Mouse (Mus musculus): ENCODE measurements around the gene Ube2q1.

Ube2q1 gene

GRCm38 (mm10) chr3:89772968-89773709 lies at the start of gene Ube2q1:
Gene Ube2q1, plus strand, starts transcription at chr3:89773616.
- peak; percentile 97 to 98 for DNase-seq (ENCODE audit: low spot score in 2 of 2)

GRCm38 (mm10) chr3:89727028-89727427 lies 46.4 kb upstream of the Ube2q1 start:
- peak in 1 of 2 experiments; percentile 28 for DNase-seq (ENCODE audit: low spot score in 2 of 2)

- no peak for DNase-seq (ENCODE audit: low spot score in 2 of 2)
These were observed 44.6 kb upstream of the Ube2q1 start for GRCm38 (mm10) chr3:89728848-89729247.

- peak; percentile 52 to 55 for DNase-seq (ENCODE audit: low spot score in 2 of 2)
These were observed 42.8 kb upstream of the Ube2q1 start for GRCm38 (mm10) chr3:89730350-89731331.

- no peak for DNase-seq (ENCODE audit: low spot score in 2 of 2)
These were observed 41.3 kb upstream of the Ube2q1 start for GRCm38 (mm10) chr3:89732091-89732490.

- no peak for DNase-seq (ENCODE audit: low spot score in 2 of 2)
These were observed 34.9 kb upstream of the Ube2q1 start for GRCm38 (mm10) chr3:89738509-89738908.

GRCm38 (mm10) chr3:89752307-89752706 lies 21.1 kb upstream of the Ube2q1 start:
- no peak for DNase-seq (ENCODE audit: low spot score in 2 of 2)

- DNase-seq (ENCODE audit: low spot score in 2 of 2) = no peak
These were observed 18.1 kb upstream of the Ube2q1 start for GRCm38 (mm10) chr3:89755283-89755682.

- no peak for DNase-seq (ENCODE audit: low spot score in 2 of 2)
These were observed 15.6 kb upstream of the Ube2q1 start for GRCm38 (mm10) chr3:89757851-89758250.

GRCm38 (mm10) chr3:89759786-89760185 lies 13.6 kb upstream of the Ube2q1 start:
- DNase-seq (ENCODE audit: low spot score in 2 of 2) = no peak

GRCm38 (mm10) chr3:89764119-89764724 lies 9.2 kb upstream of the Ube2q1 start, which contains the start of gene Chrnb2:
Gene Chrnb2, minus strand, starts transcription at chr3:89764632.
- DNase-seq (ENCODE audit: low spot score in 2 of 2) = peak; percentile 57 to 68

GRCm38 (mm10) chr3:89769584-89769983 lies 3.8 kb upstream of the Ube2q1 start:
- DNase-seq (ENCODE audit: low spot score in 2 of 2) = no peak

- no peak for DNase-seq (ENCODE audit: low spot score in 2 of 2)
These were observed 2.9 kb upstream of the Ube2q1 start for GRCm38 (mm10) chr3:89770425-89771002.

- DNase-seq (ENCODE audit: low spot score in 2 of 2) = peak; percentile 73 to 78
These were observed 838 bp upstream of the Ube2q1 start for GRCm38 (mm10) chr3:89772588-89772967.

- peak in 1 of 2 experiments; percentile 52 for DNase-seq (ENCODE audit: low spot score in 2 of 2)
These were observed 360 bp downstream of the Ube2q1 start for GRCm38 (mm10) chr3:89773740-89774211.

- no peak for DNase-seq (ENCODE audit: low spot score in 2 of 2)
These were observed 982 bp downstream of the Ube2q1 start for GRCm38 (mm10) chr3:89774236-89774960.

- no peak for DNase-seq (ENCODE audit: low spot score in 2 of 2)
These were observed 2.6 kb downstream of the Ube2q1 start for GRCm38 (mm10) chr3:89776001-89776400.

GRCm38 (mm10) chr3:89780102-89780501 lies 6.7 kb downstream of the Ube2q1 start:
- DNase-seq (ENCODE audit: low spot score in 2 of 2) = no peak

GRCm38 (mm10) chr3:89781640-89782039 lies 8.2 kb downstream of the Ube2q1 start:
- DNase-seq (ENCODE audit: low spot score in 2 of 2) = no peak

GRCm38 (mm10) chr3:89784991-89785753 lies 11.8 kb downstream of the Ube2q1 start:
- DNase-seq (ENCODE audit: low spot score in 2 of 2) = peak; percentile 49 to 70
